Mouse (Mus musculus) C2C12 (cell line): Measurements from ENCODE around the gene Zic5.

Experiments
- CTCF ChIP-seq: IDR thresholded peaks from one replicate; pipeline ENCODE4 v1.5.1; 2011; ENCODE audit not compliant: control insufficient read depth, insufficient read depth, insufficient read length
- FOSL1 ChIP-seq: IDR thresholded peaks from one replicate; pipeline ENCODE4 v1.8.0; 2011; ENCODE audit warnings: mild to moderate bottlenecking, low read length; ENCODE audit not compliant: poor library complexity, insufficient read depth, severe bottlenecking
- MAX ChIP-seq: IDR thresholded peaks from one replicate; pipeline ENCODE4 v1.6.1; 2011; ENCODE audit warnings: mild to moderate bottlenecking, control low read depth
- MYOD1 ChIP-seq: IDR thresholded peaks from one replicate; pipeline ENCODE4 v1.6.1; 2011; ENCODE audit warnings: low read depth; ENCODE audit not compliant: control insufficient read depth, insufficient read length
- MYOG ChIP-seq: IDR thresholded peaks from one replicate; pipeline ENCODE4 v1.6.1; 2011; ENCODE audit not compliant: control insufficient read depth, insufficient read length; ENCODE audit errors: extremely low read depth
- USF1 ChIP-seq: IDR thresholded peaks from one replicate; pipeline ENCODE4 v1.6.1; 2011; ENCODE audit warnings: low read depth, mild to moderate bottlenecking, control low read depth, moderate library complexity

DNA sequence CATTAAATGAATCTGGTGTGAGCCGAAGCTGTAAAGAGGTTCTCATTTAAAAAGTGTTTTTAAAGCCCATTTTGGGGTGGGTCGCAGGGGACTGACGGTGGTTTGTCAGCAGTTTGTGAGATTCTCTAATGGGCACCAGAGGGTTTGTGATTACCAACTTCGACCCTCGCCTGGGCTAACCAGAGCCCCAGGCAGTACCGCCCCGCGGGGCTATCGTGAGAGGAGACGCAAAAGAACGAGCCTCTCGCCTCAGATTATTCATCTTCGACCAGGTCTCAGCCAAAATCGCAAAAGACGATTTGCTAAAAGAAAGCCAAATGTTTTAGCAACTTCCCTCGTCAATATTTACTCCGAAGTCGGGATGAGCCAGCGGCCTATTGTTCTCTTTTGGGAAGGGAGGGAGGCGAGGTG, 11.8 kb upstream of the Zic5 start:
- TF ChIP-seq USF1 = no peak
- TF ChIP-seq CTCF = no peak
- TF ChIP-seq FOSL1 = no peak
- no peak for TF ChIP-seq MYOD1
- no peak for TF ChIP-seq MYOG
- no peak for TF ChIP-seq MAX
